Mouse (Mus musculus) CH12.LX (cell line): Measurements from ENCODE around the gene Rbmx.

ENCODE experiments used
- CTCF ChIP-seq, 2 experiments: IDR thresholded peaks in 1 of 2; conservative IDR thresholded peaks in 1 of 2; 2 replicates each; pipeline ENCODE4 v1.5.1; 2011 to 2012; ENCODE audit warnings: low read depth in 2 of 2, low read length in 2 of 2, improper control_type of control experiment in 1 of 2, inconsistent platforms in 1 of 2, mild to moderate bottlenecking in 1 of 2, moderate library complexity in 1 of 2
- HCFC1 ChIP-seq: IDR thresholded peaks from 2 replicates; pipeline ENCODE4 v1.6.1; 2012; ENCODE audit warnings: low read depth, mild to moderate bottlenecking, inconsistent platforms, low read length, improper control_type of control experiment
- IRF4 ChIP-seq: IDR thresholded peaks from 2 replicates; pipeline ENCODE4 v1.6.1; 2014; ENCODE audit warnings: low read depth, mild to moderate bottlenecking, inconsistent platforms, low read length, improper control_type of control experiment
- POLR2A ChIP-seq: IDR thresholded peaks from 2 replicates; pipeline ENCODE4 v1.6.1; 2011; ENCODE audit warnings: low read depth, mild to moderate bottlenecking, improper control_type of control experiment, low read length

DNA sequence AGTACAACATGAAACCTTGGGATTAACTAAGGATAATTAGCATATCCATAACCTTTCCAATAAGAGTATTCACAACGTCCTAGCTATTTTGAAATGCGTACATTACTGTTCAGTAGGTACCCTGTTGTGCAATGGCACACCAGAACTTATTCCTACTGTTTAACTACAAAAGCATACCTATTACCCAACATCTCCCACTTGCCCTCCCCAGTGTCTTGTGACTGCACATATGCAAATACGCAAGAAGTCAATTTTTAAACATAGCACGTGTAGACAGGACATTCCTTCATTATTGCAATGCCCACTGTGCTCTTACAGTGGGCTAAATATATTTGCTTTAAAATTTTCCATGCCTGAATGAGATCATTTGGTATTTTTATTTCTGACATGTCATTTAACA, 19.9 kb downstream of the Rbmx start:
- no peak for TF ChIP-seq POLR2A
- TF ChIP-seq IRF4, result no peak
- no peak for TF ChIP-seq HCFC1
- TF ChIP-seq CTCF (conservative IDR thresholded peaks at IDR 0.05 in 1 of 2, IDR thresholded peaks at IDR 0.05 in 1 of 2; ENCODE audit: low read depth in 2 of 2, low read length in 2 of 2), result no peak
